Mouse (Mus musculus): Measurements from ENCODE around the gene Xrcc1.

DNA sequence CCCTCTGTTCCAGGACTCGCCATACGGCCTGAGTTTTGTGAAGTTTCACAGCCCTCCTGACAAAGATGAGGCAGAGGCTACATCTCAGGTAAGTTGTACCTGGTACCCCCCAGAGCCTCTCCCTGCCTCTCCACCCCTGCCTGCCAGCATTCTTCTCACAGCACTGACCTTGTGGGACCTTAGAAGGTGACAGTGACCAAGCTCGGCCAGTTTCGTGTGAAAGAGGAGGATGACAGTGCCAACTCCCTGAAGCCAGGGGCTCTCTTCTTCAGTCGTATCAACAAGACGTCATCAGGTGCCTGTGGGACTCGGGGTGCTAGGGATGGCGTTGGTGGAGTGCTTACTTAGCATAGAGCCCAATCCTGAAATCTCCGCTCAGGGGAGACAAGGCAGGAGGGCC is 20.1 kb downstream of the Xrcc1 start:
- TF ChIP-seq CTCF (IDR thresholded peaks at IDR 0.05; ENCODE audit: borderline replicate concordance, extremely low read depth, insufficient read depth, insufficient read length), result no peak
- TF ChIP-seq POLR2A (IDR thresholded peaks at IDR 0.05; ENCODE audit: borderline replicate concordance, extremely low read depth, insufficient read depth, insufficient read length, poor library complexity, severe bottlenecking), result no peak

Data from brain, embryonic 14.5 days (tissue).